Mouse (Mus musculus) T-helper 1 cell (primary cell): ENCODE results near the gene Saxo1.

Source experiments
- in situ Hi-C: fragments of 300-600 bp; cut with MboI, MseI; formaldehyde crosslinking; loops from one replicate; pipeline ENCODE4 v1.15.1; 2025; ENCODE audit warnings: high pct_unique_total_duplicates

Saxo1 gene

DNA sequence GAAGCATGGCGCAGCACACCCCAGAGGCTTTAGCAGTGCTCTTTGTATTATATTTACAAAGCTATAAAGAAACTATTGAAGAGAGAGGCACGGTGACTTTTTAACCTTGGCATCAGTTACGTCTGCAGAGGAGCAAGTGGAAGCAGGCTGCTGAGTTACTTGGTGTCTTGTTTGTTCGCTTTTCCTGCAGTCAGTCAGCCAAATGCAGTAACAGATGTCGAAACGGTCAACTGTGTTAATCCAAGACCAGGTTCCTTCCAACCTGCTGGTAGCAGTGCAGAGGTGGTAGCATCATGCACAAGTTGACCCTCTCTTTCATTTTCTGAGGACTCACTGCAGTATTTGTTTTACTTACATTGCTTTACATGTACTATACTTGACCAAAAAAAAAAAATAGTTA is 135.5 kb downstream of the Saxo1 start:
- in situ Hi-C loops = no loop called here

- in situ Hi-C loops = loop anchor here (10.0 kb wide), 1 partner anchor 972 kb away; no protein-coding TSS in a partner anchor
These were observed 141.6 kb downstream of the Saxo1 start for GRCm38 (mm10) chr4:86416401-86417025.

DNA sequence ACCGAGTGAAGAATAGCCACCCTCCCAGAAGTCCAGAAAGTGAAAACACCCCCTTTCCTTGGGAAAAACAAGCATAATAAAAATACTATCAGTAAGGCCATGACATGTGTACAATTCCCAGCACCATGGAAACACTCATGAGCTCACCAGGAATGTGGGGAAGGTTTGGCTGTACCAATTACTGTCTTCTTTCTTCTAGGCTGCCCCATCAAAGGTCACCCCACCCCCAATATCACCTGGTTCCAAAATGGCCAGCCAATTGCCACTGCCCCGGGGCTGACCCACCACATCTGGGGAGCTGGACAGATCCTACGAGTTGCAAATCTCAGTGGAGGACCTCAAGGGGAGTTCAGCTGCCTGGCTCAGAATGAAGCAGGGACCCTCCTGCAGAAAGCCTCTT is 144.7 kb downstream of the Saxo1 start:
- in situ Hi-C loops = loop anchor here (10.0 kb wide), 1 partner anchor 969 kb away; no protein-coding TSS in a partner anchor

- in situ Hi-C loops = loop anchor here (10.0 kb wide), 1 partner anchor 966 kb away; no protein-coding TSS in a partner anchor
These were observed 147.2 kb downstream of the Saxo1 start for GRCm38 (mm10) chr4:86410946-86411345.

DNA sequence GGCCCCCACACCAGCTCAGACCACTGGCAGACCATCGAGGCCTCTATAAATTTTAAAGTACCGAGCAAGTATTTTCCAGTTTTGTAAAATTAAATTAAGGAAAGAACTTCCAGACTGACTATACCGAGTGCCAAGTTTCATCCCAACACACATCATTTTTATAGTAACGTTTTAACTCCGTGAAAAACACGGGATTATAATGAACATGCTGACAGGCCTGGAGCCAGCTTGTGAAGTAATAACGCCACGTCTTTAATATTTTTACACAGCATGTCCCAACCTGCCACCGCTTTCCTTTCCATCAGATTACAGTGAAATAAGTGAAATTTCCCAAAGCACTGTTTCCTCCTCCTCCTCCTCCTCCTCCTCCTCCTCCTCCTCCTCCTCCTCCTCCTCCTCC is 149.7 kb downstream of the Saxo1 start:
- in situ Hi-C loops = no loop called here

DNA sequence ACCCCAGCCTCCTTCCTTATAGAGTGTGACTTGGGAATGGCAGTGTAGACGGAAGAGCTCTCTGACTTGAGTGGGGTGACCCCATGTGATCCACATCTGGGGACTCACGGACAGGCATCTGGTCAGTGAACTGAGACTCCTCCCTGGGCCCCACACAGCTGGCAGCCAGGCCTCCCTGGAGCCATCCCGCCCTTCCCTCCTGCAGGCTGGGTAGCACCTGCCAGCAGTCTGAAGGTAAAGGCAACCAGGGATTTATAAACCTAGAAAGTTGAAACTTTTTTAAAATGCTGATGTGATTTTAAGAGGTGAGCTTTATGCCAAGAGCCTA is 151.0 kb downstream of the Saxo1 start:
- in situ Hi-C loops = no loop called here

DNA sequence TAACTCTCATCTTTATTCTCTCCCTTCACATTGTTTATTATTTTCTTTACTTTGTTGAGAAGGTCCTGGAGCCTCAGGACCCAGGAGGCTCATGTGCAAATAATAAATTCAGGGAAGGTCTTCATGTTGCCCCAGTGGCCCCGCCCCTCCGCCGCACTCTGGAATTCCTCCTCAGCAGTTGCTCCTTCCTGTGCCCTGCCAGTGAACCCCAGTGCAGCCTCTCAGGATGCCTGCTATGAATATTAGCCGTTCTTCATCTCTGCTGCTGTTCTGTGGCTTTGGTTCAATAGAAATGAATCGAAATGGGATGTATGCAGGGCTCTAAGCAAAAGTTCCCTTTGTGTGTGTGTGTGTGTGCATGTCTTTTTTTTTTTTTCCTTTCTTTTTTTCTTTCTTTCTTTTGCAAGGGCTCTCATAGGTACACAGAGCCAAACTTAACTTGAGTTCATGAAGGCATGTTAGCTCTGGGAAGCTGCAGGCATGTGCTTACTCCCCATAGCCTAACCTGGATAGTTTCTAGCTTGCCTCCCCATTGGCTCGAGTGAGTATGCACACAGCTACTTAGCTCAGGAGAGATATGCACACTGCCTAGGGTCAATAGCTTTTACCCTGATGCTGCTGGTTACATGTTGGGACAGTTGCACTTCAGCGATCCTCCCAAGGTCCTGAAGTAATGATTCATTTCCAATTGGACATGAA is 151.5 kb downstream of the Saxo1 start:
- in situ Hi-C loops = no loop called here

- in situ Hi-C loops = no loop called here
These were observed 157.0 kb downstream of the Saxo1 start for GRCm38 (mm10) chr4:86401116-86401515.

- in situ Hi-C loops = no loop called here
These were observed 160.7 kb downstream of the Saxo1 start for GRCm38 (mm10) chr4:86397470-86397869.

DNA sequence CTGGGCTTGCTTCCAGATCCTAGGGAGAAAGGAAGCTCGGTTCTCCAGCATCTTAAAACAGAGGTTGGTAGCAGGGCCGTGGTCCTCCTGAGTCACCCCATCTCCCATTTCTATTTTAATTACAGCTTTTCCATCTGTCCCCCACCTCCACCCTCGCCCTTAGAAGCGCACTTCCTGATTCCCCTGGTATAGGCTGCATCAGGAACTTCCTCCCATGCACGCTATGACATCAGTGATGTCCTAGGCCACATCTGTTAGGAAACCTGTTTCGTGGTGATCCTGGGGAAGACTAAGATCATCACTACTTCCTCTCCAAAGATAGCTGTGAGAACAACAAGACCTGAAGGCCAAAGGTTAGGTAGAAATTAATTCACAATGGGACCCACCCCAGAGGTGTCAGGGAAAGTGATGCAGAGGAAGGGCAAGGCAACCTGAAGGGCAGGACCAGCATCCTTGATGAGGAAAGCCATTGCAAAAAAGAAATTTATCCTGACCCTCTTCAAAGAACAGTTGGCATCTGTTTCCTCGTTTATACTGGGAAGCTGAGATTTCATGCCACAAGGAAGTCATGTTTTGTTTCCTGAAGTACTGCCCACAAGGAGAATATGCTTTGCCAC is 161.3 kb downstream of the Saxo1 start:
- in situ Hi-C loops = no loop called here

GRCm38 (mm10) chr4:86395636-86396035 is 162.5 kb downstream of the Saxo1 start:
- in situ Hi-C loops = no loop called here
